26 mouse cellular contexts compared by ENCODE assay signal in the genomic region with DNA sequence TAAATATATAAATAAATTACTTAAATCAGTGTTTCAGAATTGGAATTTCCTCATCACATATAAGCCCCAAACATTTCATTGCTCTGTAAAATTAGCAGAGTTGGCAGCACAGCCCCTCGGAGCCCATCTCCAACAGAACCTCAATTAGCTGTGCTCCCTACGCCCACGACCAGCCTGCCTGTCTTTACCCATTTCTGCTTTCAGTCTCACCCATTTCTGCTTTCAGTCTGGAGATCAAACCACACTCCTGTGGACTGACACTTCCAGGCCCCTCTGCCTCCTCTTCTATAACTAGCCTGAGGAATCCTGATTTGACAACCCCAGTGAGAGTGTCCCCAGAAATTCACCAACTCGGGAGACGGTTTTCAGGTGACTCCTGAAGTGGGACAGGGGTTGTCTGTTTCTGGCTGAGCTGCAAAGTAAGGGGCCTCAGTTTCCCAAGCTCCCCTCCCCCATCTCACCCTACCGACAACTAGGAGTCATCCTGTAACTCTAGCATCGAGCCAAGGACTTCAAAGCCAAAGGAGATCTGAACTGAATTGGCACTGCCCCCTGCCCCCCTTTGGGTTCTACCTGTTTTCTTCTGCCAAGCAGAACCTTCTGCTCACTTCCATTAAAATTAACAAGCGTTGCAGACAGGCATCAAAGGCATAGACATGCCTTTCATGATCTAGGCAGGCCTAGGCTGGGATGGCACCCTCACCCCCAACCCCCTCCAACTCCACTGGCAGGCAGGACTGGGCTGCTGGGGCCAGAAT. TPM values are rescaled to one million over a fixed set of nuclear protein-coding genes. Genes with fewer than 3 reads are reported as not detected.
DNase-seq lines count a peak whose midpoint lies in the region; ATAC-seq and TF ChIP-seq lines count a peak whose summit lies in the region.
"Had no signal": no experiment of that assay in that cellular context is flagged by ENCODE, and none has a peak within 500 bp of the region (broad histone marks: within the 10 kb centered on the region; RNA-seq: fewer than 3 reads in every experiment).

No protein-coding gene starts in this region.

- peaks cover 22% of the 10 kb centered on the region for H3K4me1 ChIP-seq in kidney, embryonic 15.5 days
- peaks cover 34% of the 10 kb centered on the region for H3K4me1 ChIP-seq in forebrain, embryonic 16.5 days (replicated peaks; ENCODE audit: control insufficient read depth, insufficient read depth, low read length)
- H3K4me1 ChIP-seq in thymus, adult 2 months (replicated peaks; ENCODE audit: control insufficient read depth, insufficient read depth, low read length): no peaks in the 10 kb centered on the region

- TF ChIP-seq POLR2A in thymus, adult 2 months (IDR thresholded peaks at IDR 0.05; ENCODE audit: control insufficient read depth, extremely low read depth, insufficient read depth, low read length, poor library complexity): no peak

- 26% methylated on average over 8 of the region's 8 CpGs for WGBS in kidney, embryonic 15.5 days
- WGBS in forebrain, embryonic 16.5 days: 34% methylated on average over 8 of the region's 8 CpGs
- WGBS in thymus, adult 2 months: 57% methylated on average over 8 of the region's 8 CpGs

- ATAC-seq in kidney, embryonic 15.5 days (replicated peaks; ENCODE audit: low FRiP score): peak; percentile 53; the same call in 1 of the 2 replicates
- peak; percentile 76 for ATAC-seq in common myeloid progenitor, adult 5-6 weeks (replicated peaks; ENCODE audit: low read depth, poor library complexity, severe bottlenecking)
- no peak for ATAC-seq in forebrain, embryonic 16.5 days
- ATAC-seq: lung, postnatal 0 days had no signal

- no peak overlapping the region for H3K27ac ChIP-seq in kidney, embryonic 15.5 days
- peak overlapping the region; percentile 24; the same call in 1 of the 2 replicates for H3K27ac ChIP-seq in forebrain, embryonic 16.5 days (ENCODE audit: low read length)
- H3K27ac ChIP-seq in thymus, adult 2 months (ENCODE audit: control insufficient read depth, insufficient read depth, low read length): no peak overlapping the region
- H3K27ac ChIP-seq: embryonic facial prominence, embryonic 15.5 days; hindbrain, embryonic 14.5 days; kidney, postnatal 0 days; neural tube, embryonic 15.5 days had no signal

- H3K4me3 ChIP-seq in kidney, embryonic 15.5 days (replicated peaks): no peak overlapping the region
- no peak overlapping the region for H3K4me3 ChIP-seq in forebrain, embryonic 16.5 days (replicated peaks; ENCODE audit: low read length)
- no peak overlapping the region for H3K4me3 ChIP-seq in thymus, adult 2 months (ENCODE audit: control insufficient read depth, insufficient read depth, low read length)
- H3K4me3 ChIP-seq: embryonic facial prominence, embryonic 15.5 days; myocyte; neural tube, embryonic 15.5 days had no signal

- no peaks in the 10 kb centered on the region for H3K36me3 ChIP-seq in kidney, embryonic 15.5 days
- no peaks in the 10 kb centered on the region for H3K36me3 ChIP-seq in forebrain, embryonic 16.5 days (ENCODE audit: control insufficient read depth, insufficient read depth)
- no peaks in the 10 kb centered on the region for H3K36me3 ChIP-seq in thymus, adult 2 months (ENCODE audit: control insufficient read depth, insufficient read depth, low read length)
- H3K36me3 ChIP-seq: embryonic facial prominence, embryonic 15.5 days; neural tube, embryonic 15.5 days had no signal

- H3K9me3 ChIP-seq in kidney, embryonic 15.5 days (replicated peaks): no peaks in the 10 kb centered on the region
- H3K9me3 ChIP-seq in forebrain, embryonic 16.5 days (ENCODE audit: control insufficient read depth, low read length): no peaks in the 10 kb centered on the region
- H3K9me3 ChIP-seq: embryonic facial prominence, embryonic 15.5 days; neural tube, embryonic 15.5 days had no signal

- no peaks in the 10 kb centered on the region for H3K27me3 ChIP-seq in kidney, embryonic 15.5 days
- no peaks in the 10 kb centered on the region for H3K27me3 ChIP-seq in forebrain, embryonic 16.5 days (replicated peaks; ENCODE audit: control insufficient read depth, insufficient read depth, low read length)
- no peaks in the 10 kb centered on the region for H3K27me3 ChIP-seq in thymus, adult 2 months (ENCODE audit: control insufficient read depth, insufficient read depth, low read length)
- H3K27me3 ChIP-seq: embryonic facial prominence, embryonic 15.5 days; neural tube, embryonic 15.5 days had no signal

- no peak for DNase-seq in kidney, adult 11 months
- peak; percentile 48 to 76 for DNase-seq in layer of hippocampus, postnatal 14 days (ENCODE audit: low spot score in 2 of 2)
- DNase-seq in heart, adult 18-20 months: no peak
- DNase-seq in heart, adult 8-10 months (ENCODE audit: low spot score): no peak
- no peak for DNase-seq in thymus, adult 2 months
- DNase-seq: adrenal gland, postnatal 36 days; cerebellum, adult 9-10 months; heart, adult 11 months; heart, postnatal 36 days; left cerebral cortex, postnatal 4 days; liver; midbrain, embryonic 14.5 days; right cerebral cortex, postnatal 4 days had no signal

- no peak overlapping the region for H3K4me2 ChIP-seq in kidney, embryonic 15.5 days
- H3K4me2 ChIP-seq in forebrain, embryonic 16.5 days (ENCODE audit: low read length): no peak overlapping the region
- H3K4me2 ChIP-seq: embryonic facial prominence, embryonic 15.5 days; hindbrain, embryonic 14.5 days; neural tube, embryonic 15.5 days had no signal

- no peak overlapping the region for H3K9ac ChIP-seq in kidney, embryonic 15.5 days
- no peak overlapping the region for H3K9ac ChIP-seq in forebrain, embryonic 16.5 days (replicated peaks; ENCODE audit: low read depth, low read length)
- H3K9ac ChIP-seq: embryonic facial prominence, embryonic 15.5 days; hindbrain, embryonic 14.5 days; neural tube, embryonic 15.5 days had no signal

- TF ChIP-seq CTCF in thymus, adult 2 months (IDR thresholded peaks at IDR 0.05; ENCODE audit: borderline replicate concordance, control insufficient read depth, extremely low read depth, insufficient read depth, low read length, poor library complexity): no peak

RNA-seq across cellular contexts. Expression of a gene that starts 14.1 kb away (rescaled TPM):
- polyA plus RNA-seq in kidney, embryonic 15.5 days (2015; fragmentation: Nextera tagmentation; extraction: Ambion mirVana): not detected in 2 replicates
- not detected in 2 replicates for total RNA-seq in common myeloid progenitor, adult 5-6 weeks (2017)
- polyA plus RNA-seq in forebrain, embryonic 16.5 days (2015; fragmentation: Nextera tagmentation; extraction: Ambion mirVana): not detected in 2 replicates
- total RNA-seq in layer of hippocampus, postnatal 14 days (2021): not detected
- total RNA-seq in heart, adult 18-20 months (2021): not detected
- total RNA-seq in heart, adult 8-10 months (2022): not detected
- polyA plus RNA-seq in thymus, adult 2 months (2012; rRNA removed): 6.5 and 12.1 TPM in 2 replicates
- total RNA-seq: adrenal gland, postnatal 36 days; gastrocnemius, adult 18-20 months; heart, postnatal 36 days; left cerebral cortex, adult 18-20 months; left cerebral cortex, postnatal 4 days had no signal
- polyA plus RNA-seq: heart, embryonic 14.5 days; hindbrain, embryonic 14.5 days; kidney, postnatal 0 days; lung, postnatal 0 days; midbrain, embryonic 14.5 days; myocyte; neural tube, embryonic 15.5 days had no signal

RNA-seq across cellular contexts. Expression of a gene that starts 24.2 kb away (rescaled TPM):
- 11.9 and 15.7 TPM in 2 replicates for polyA plus RNA-seq in kidney, embryonic 15.5 days (2015; fragmentation: Nextera tagmentation; extraction: Ambion mirVana)
- total RNA-seq in common myeloid progenitor, adult 5-6 weeks (2017): 4.5 and 4.8 TPM in 2 replicates
- polyA plus RNA-seq in forebrain, embryonic 16.5 days (2015; fragmentation: Nextera tagmentation; extraction: Ambion mirVana): 19.8 and 21.0 TPM in 2 replicates
- total RNA-seq in layer of hippocampus, postnatal 14 days (2021): 10 to 100 TPM; 17.7 to 19.6 TPM
- total RNA-seq in heart, adult 18-20 months (2021): 10 to 100 TPM in 1 of 2 experiments, 1 to 10 TPM in 1; 7.6 to 10.1 TPM
- 10 to 100 TPM in 2 of 4 experiments, 1 to 10 TPM in 2; 7.6 to 15.7 (median 9.4) TPM for total RNA-seq in heart, adult 8-10 months (2022)
- polyA plus RNA-seq in thymus, adult 2 months (2012; rRNA removed): 7.5 and 13.0 TPM in 2 replicates

RNA-seq across cellular contexts. Expression of a gene that starts 29.5 kb away (rescaled TPM):
- 2.9 and 7.1 TPM in 2 replicates for polyA plus RNA-seq in kidney, embryonic 15.5 days (2015; fragmentation: Nextera tagmentation; extraction: Ambion mirVana)
- not detected in 2 replicates for total RNA-seq in common myeloid progenitor, adult 5-6 weeks (2017)
- 191 and 212 TPM in 2 replicates for polyA plus RNA-seq in forebrain, embryonic 16.5 days (2015; fragmentation: Nextera tagmentation; extraction: Ambion mirVana)
- total RNA-seq in layer of hippocampus, postnatal 14 days (2021): 1,000 to 10,000 TPM; 1,034 to 1,120 TPM
- total RNA-seq in heart, adult 18-20 months (2021): 1 to 10 TPM; 2.2 to 2.4 TPM
- total RNA-seq in heart, adult 8-10 months (2022): 1 to 10 TPM; 2.3 to 5.4 (median 4.3) TPM
- 0.96 and 1.9 TPM in 2 replicates for polyA plus RNA-seq in thymus, adult 2 months (2012; rRNA removed)
- polyA plus RNA-seq: C2C12 had no signal

RNA-seq across cellular contexts. Expression of a gene that starts 49.6 kb away (rescaled TPM):
- 163 and 178 TPM in 2 replicates for polyA plus RNA-seq in kidney, embryonic 15.5 days (2015; fragmentation: Nextera tagmentation; extraction: Ambion mirVana)
- total RNA-seq in common myeloid progenitor, adult 5-6 weeks (2017): 113 and 182 TPM in 2 replicates
- 30.4 and 42.4 TPM in 2 replicates for polyA plus RNA-seq in forebrain, embryonic 16.5 days (2015; fragmentation: Nextera tagmentation; extraction: Ambion mirVana)
- total RNA-seq in layer of hippocampus, postnatal 14 days (2021): 100 to 1,000 TPM; 467 to 654 TPM
- 10 to 100 TPM; 24.4 to 89.7 TPM for total RNA-seq in heart, adult 18-20 months (2021)
- total RNA-seq in heart, adult 8-10 months (2022): 100 to 1,000 TPM in 1 of 4 experiments, 10 to 100 TPM in 3; 34.4 to 168 (median 56.0) TPM
- polyA plus RNA-seq in thymus, adult 2 months (2012; rRNA removed): 16.2 and 21.0 TPM in 2 replicates

RNA-seq across cellular contexts. Expression of a gene that starts 56.0 kb away (rescaled TPM):
- polyA plus RNA-seq in kidney, embryonic 15.5 days (2015; fragmentation: Nextera tagmentation; extraction: Ambion mirVana): 519 and 582 TPM in 2 replicates
- 115 and 180 TPM in 2 replicates for total RNA-seq in common myeloid progenitor, adult 5-6 weeks (2017)
- 75.0 and 96.2 TPM in 2 replicates for polyA plus RNA-seq in forebrain, embryonic 16.5 days (2015; fragmentation: Nextera tagmentation; extraction: Ambion mirVana)
- 100 to 1,000 TPM; 472 to 625 TPM for total RNA-seq in layer of hippocampus, postnatal 14 days (2021)
- 100 to 1,000 TPM; 240 to 413 TPM for total RNA-seq in heart, adult 18-20 months (2021)
- 100 to 1,000 TPM; 196 to 496 (median 239) TPM for total RNA-seq in heart, adult 8-10 months (2022)
- 155 and 260 TPM in 2 replicates for polyA plus RNA-seq in thymus, adult 2 months (2012; rRNA removed)

Comparison
In these comparisons a context has a peak if more than half of its experiments do, and no peak if none do; other contexts are left out.
1. DNase-seq: peak in layer of hippocampus, postnatal 14 days (2 of 2); none in kidney, adult 11 months (single experiment), heart, adult 18-20 months (0 of 2), heart, adult 8-10 months (single experiment) and thymus, adult 2 months (single experiment).
2. RNA of a gene that starts 29.5 kb away (total RNA-seq): 1,034 to 1,120 TPM in layer of hippocampus, postnatal 14 days; 2.3 to 5.4 TPM in heart, adult 8-10 months, 2.2 to 2.4 TPM in heart, adult 18-20 months and not detected in common myeloid progenitor, adult 5-6 weeks; every median in the first group is over 100 times any median in the second.